8 mouse cellular contexts compared by ENCODE assay signal in genomic region chr19:44265911-44266337, GRCm38 (mm10). TPM values are rescaled to one million over a fixed set of nuclear protein-coding genes. Genes with fewer than 3 reads are reported as not detected.
DNase-seq lines count a peak whose midpoint lies in the region; ATAC-seq and TF ChIP-seq lines count a peak whose summit lies in the region.

No protein-coding gene starts in this region.

- H3K27me3 ChIP-seq in forebrain, embryonic 10.5 days (ENCODE audit: poor library complexity, severe bottlenecking) = no peaks in the 10 kb centered on the region
- H3K27me3 ChIP-seq in forebrain, postnatal 0 days (ENCODE audit: insufficient read depth, low read length) = no peaks in the 10 kb centered on the region
- H3K27me3 ChIP-seq in midbrain, embryonic 10.5 days (ENCODE audit: low read depth, poor library complexity, severe bottlenecking) = no peaks in the 10 kb centered on the region
- H3K27me3 ChIP-seq in midbrain, embryonic 16.5 days (ENCODE audit: control insufficient read depth, insufficient read depth, low read depth, low read length) = no peaks in the 10 kb centered on the region
- 0 out of 2 replicates have a peak, but pooled peaks cover 3% of the 10 kb centered on the region for H3K27me3 ChIP-seq in liver, embryonic 13.5 days
- no peaks in the 10 kb centered on the region for H3K27me3 ChIP-seq in stomach, embryonic 15.5 days (replicated peaks)

- no peaks in the 10 kb centered on the region for H3K9me3 ChIP-seq in forebrain, embryonic 10.5 days
- no peaks in the 10 kb centered on the region for H3K9me3 ChIP-seq in forebrain, postnatal 0 days (ENCODE audit: low read length)
- no peaks in the 10 kb centered on the region for H3K9me3 ChIP-seq in midbrain, embryonic 10.5 days (replicated peaks)
- H3K9me3 ChIP-seq in midbrain, embryonic 16.5 days (replicated peaks; ENCODE audit: control insufficient read depth, low read length, poor library complexity, severe bottlenecking) = no peaks in the 10 kb centered on the region
- no peaks in the 10 kb centered on the region for H3K9me3 ChIP-seq in liver, embryonic 13.5 days (replicated peaks)
- no peaks in the 10 kb centered on the region for H3K9me3 ChIP-seq in stomach, embryonic 15.5 days

- DNase-seq in forebrain, embryonic 10.5 days (ENCODE audit: extremely low spot score, low spot score) = no peak
- DNase-seq in forebrain, postnatal 0 days = no peak
- DNase-seq in midbrain, embryonic 10.5 days (ENCODE audit: low spot score) = peak; percentile 36
- DNase-seq in liver, embryonic 13.5 days = peak; percentile 48
- no peak for DNase-seq in layer of hippocampus, postnatal 25 days (ENCODE audit: extremely low spot score in 1 of 2, low spot score in 1 of 2)
- DNase-seq in cerebellum, adult 18-20 months = no peak

- H3K4me1 ChIP-seq in forebrain, embryonic 10.5 days = peaks cover 40% of the 10 kb centered on the region
- peaks cover 9% of the 10 kb centered on the region; the same call in 1 of the 2 replicates for H3K4me1 ChIP-seq in forebrain, postnatal 0 days (ENCODE audit: insufficient read depth)
- peaks cover 42% of the 10 kb centered on the region for H3K4me1 ChIP-seq in midbrain, embryonic 10.5 days
- H3K4me1 ChIP-seq in midbrain, embryonic 16.5 days (ENCODE audit: control insufficient read depth, insufficient read depth, low read length) = peaks cover 13% of the 10 kb centered on the region
- H3K4me1 ChIP-seq in liver, embryonic 13.5 days (replicated peaks) = peaks cover 41% of the 10 kb centered on the region
- peaks cover 8% of the 10 kb centered on the region for H3K4me1 ChIP-seq in stomach, embryonic 15.5 days

- H3K27ac ChIP-seq in forebrain, embryonic 10.5 days = peak overlapping the region; percentile 97
- H3K27ac ChIP-seq in forebrain, postnatal 0 days (ENCODE audit: low read depth, low read length) = no peak overlapping the region
- H3K27ac ChIP-seq in midbrain, embryonic 10.5 days (replicated peaks) = peak overlapping the region; percentile 96
- no peak overlapping the region for H3K27ac ChIP-seq in midbrain, embryonic 16.5 days (ENCODE audit: low read length)
- peak overlapping the region; percentile 96 for H3K27ac ChIP-seq in liver, embryonic 13.5 days
- H3K27ac ChIP-seq in stomach, embryonic 15.5 days = peak overlapping the region; percentile 97

- no peak overlapping the region for H3K4me2 ChIP-seq in forebrain, postnatal 0 days (ENCODE audit: low read depth)
- H3K4me2 ChIP-seq in midbrain, embryonic 16.5 days (ENCODE audit: low read length) = no peak overlapping the region
- peak overlapping the region; percentile 94 for H3K4me2 ChIP-seq in liver, embryonic 13.5 days
- H3K4me2 ChIP-seq in stomach, embryonic 15.5 days = peak overlapping the region; percentile 83

- 16% methylated on average over 5 of the region's 5 CpGs for WGBS in forebrain, embryonic 10.5 days
- 31% methylated on average over 5 of the region's 5 CpGs for WGBS in forebrain, postnatal 0 days
- 15% methylated on average over 5 of the region's 5 CpGs for WGBS in midbrain, embryonic 10.5 days
- 17% methylated on average over 5 of the region's 5 CpGs for WGBS in midbrain, embryonic 16.5 days
- 21% methylated on average over 5 of the region's 5 CpGs for WGBS in liver, embryonic 13.5 days (ENCODE audit: insufficient replicate concordance)
- WGBS in stomach, embryonic 15.5 days = 48% methylated on average over 5 of the region's 5 CpGs

- no peaks in the 10 kb centered on the region for H3K36me3 ChIP-seq in forebrain, embryonic 10.5 days (replicated peaks)
- H3K36me3 ChIP-seq in forebrain, postnatal 0 days (ENCODE audit: insufficient read depth) = no peaks in the 10 kb centered on the region
- H3K36me3 ChIP-seq in midbrain, embryonic 10.5 days = no peaks in the 10 kb centered on the region
- H3K36me3 ChIP-seq in midbrain, embryonic 16.5 days (ENCODE audit: control insufficient read depth, insufficient read depth, low read length) = no peaks in the 10 kb centered on the region
- no peaks in the 10 kb centered on the region for H3K36me3 ChIP-seq in liver, embryonic 13.5 days
- no peaks in the 10 kb centered on the region for H3K36me3 ChIP-seq in stomach, embryonic 15.5 days

- no peak for TF ChIP-seq CTCF in forebrain, postnatal 0 days (IDR thresholded peaks at IDR 0.05; ENCODE audit: low read depth)

- no peak overlapping the region for H3K9ac ChIP-seq in forebrain, postnatal 0 days
- no peak overlapping the region for H3K9ac ChIP-seq in midbrain, embryonic 16.5 days (ENCODE audit: low read depth, low read length)
- H3K9ac ChIP-seq in liver, embryonic 13.5 days = peak overlapping the region; percentile 57
- H3K9ac ChIP-seq in stomach, embryonic 15.5 days = no peak overlapping the region

- peak overlapping the region; percentile 63 for H3K4me3 ChIP-seq in forebrain, embryonic 10.5 days
- H3K4me3 ChIP-seq in forebrain, postnatal 0 days (ENCODE audit: low read depth, low read length) = no peak overlapping the region
- H3K4me3 ChIP-seq in midbrain, embryonic 10.5 days = peak overlapping the region; percentile 70
- no peak overlapping the region for H3K4me3 ChIP-seq in midbrain, embryonic 16.5 days (ENCODE audit: low read depth, low read length)
- peak overlapping the region; percentile 73 for H3K4me3 ChIP-seq in liver, embryonic 13.5 days (replicated peaks)
- H3K4me3 ChIP-seq in stomach, embryonic 15.5 days (replicated peaks) = no peak overlapping the region

- ATAC-seq in forebrain, postnatal 0 days = no peak
- ATAC-seq in midbrain, embryonic 16.5 days = no peak
- peak; percentile 5 for ATAC-seq in liver, embryonic 13.5 days (ENCODE audit: low read depth)
- no peak for ATAC-seq in stomach, embryonic 15.5 days (ENCODE audit: insufficient read depth, low FRiP score, low read depth)

RNA-seq across cellular contexts. Expression of gene Scd2, which starts 27.6 kb away (rescaled TPM):
- 369 and 403 TPM in 2 replicates for polyA plus RNA-seq in forebrain, embryonic 10.5 days (2016; fragmentation: Nextera tagmentation; extraction: Ambion mirVana)
- 540 and 696 TPM in 2 replicates for total RNA-seq in forebrain, postnatal 0 days (2014; rRNA removed)
- polyA plus RNA-seq in forebrain, postnatal 0 days (2015; fragmentation: Nextera tagmentation; extraction: Ambion mirVana) = 162 and 210 TPM in 2 replicates
- polyA plus RNA-seq in midbrain, embryonic 10.5 days (2016; fragmentation: Nextera tagmentation; extraction: Ambion mirVana) = 326 and 382 TPM in 2 replicates
- 281 and 311 TPM in 2 replicates for polyA plus RNA-seq in midbrain, embryonic 16.5 days (2015; fragmentation: Nextera tagmentation; extraction: Ambion mirVana)
- 73.7 and 106 TPM in 2 replicates for polyA plus RNA-seq in liver, embryonic 13.5 days (2015; fragmentation: Nextera tagmentation; extraction: Ambion mirVana)
- 266 and 297 TPM in 2 replicates for polyA plus RNA-seq in stomach, embryonic 15.5 days (2015; fragmentation: Nextera tagmentation; extraction: Ambion mirVana)
- 100 to 1,000 TPM; 642 to 712 TPM for total RNA-seq in layer of hippocampus, postnatal 25 days (2021)

Comparison
In these comparisons a context has a peak if more than half of its experiments do, and no peak if none do; other contexts are left out.
1. H3K27ac ChIP-seq: peak in forebrain, embryonic 10.5 days (single experiment), midbrain, embryonic 10.5 days (single experiment), liver, embryonic 13.5 days (single experiment) and stomach, embryonic 15.5 days (single experiment); none in forebrain, postnatal 0 days (single experiment) and midbrain, embryonic 16.5 days (single experiment).
2. H3K4me3 ChIP-seq: peak in forebrain, embryonic 10.5 days (single experiment), midbrain, embryonic 10.5 days (single experiment) and liver, embryonic 13.5 days (single experiment); none in forebrain, postnatal 0 days (single experiment), midbrain, embryonic 16.5 days (single experiment) and stomach, embryonic 15.5 days (single experiment).
3. DNase-seq: peak in midbrain, embryonic 10.5 days (single experiment) and liver, embryonic 13.5 days (single experiment); none in forebrain, embryonic 10.5 days (single experiment), forebrain, postnatal 0 days (single experiment), layer of hippocampus, postnatal 25 days (0 of 2) and cerebellum, adult 18-20 months (0 of 2).
4. H3K4me2 ChIP-seq: peak in liver, embryonic 13.5 days (single experiment) and stomach, embryonic 15.5 days (single experiment); none in forebrain, postnatal 0 days (single experiment) and midbrain, embryonic 16.5 days (single experiment).